Mouse (Mus musculus) hindlimb bud, embryonic 11.5 days (tissue): ENCODE measurements around the gene Ppbp.

Source experiments
- DNase-seq: peaks from one replicate; pipeline ENCODE4 v3.0.0-alpha.2; 2012; ENCODE audit warnings: low read depth, low spot score; ENCODE audit errors: extremely low spot score

Gene Ppbp

GRCm38 (mm10) chr5:90768218-90768617, at the start of gene Ppbp:
Gene Ppbp, plus strand, starts transcription at chr5:90768518.
- no peak for DNase-seq

- no peak for DNase-seq
Measured at GRCm38 (mm10) chr5:90722656-90723055, 45.7 kb upstream of the Ppbp start.

GRCm38 (mm10) chr5:90728254-90728653, 40.1 kb upstream of the Ppbp start:
- DNase-seq, result peak; percentile 33

- DNase-seq, result no peak
Measured at GRCm38 (mm10) chr5:90731480-90731879, 36.8 kb upstream of the Ppbp start.

GRCm38 (mm10) chr5:90742029-90742428, 26.3 kb upstream of the Ppbp start:
- no peak for DNase-seq

- no peak for DNase-seq
Measured at GRCm38 (mm10) chr5:90753934-90754333, 14.4 kb upstream of the Ppbp start.

GRCm38 (mm10) chr5:90758020-90758605, 10.2 kb upstream of the Ppbp start:
- DNase-seq, result no peak

- no peak for DNase-seq
Measured at GRCm38 (mm10) chr5:90759077-90760065, 8.9 kb upstream of the Ppbp start, which contains the start of gene Cxcl5. Gene Cxcl5, plus strand, starts transcription at chr5:90759360.

- no peak for DNase-seq
Measured at GRCm38 (mm10) chr5:90760303-90760702, 8.0 kb upstream of the Ppbp start.

- DNase-seq, result no peak
Measured at GRCm38 (mm10) chr5:90760844-90761243, 7.5 kb upstream of the Ppbp start.

GRCm38 (mm10) chr5:90761834-90762233, 6.5 kb upstream of the Ppbp start:
- no peak for DNase-seq

GRCm38 (mm10) chr5:90763912-90764665, 4.2 kb upstream of the Ppbp start:
- no peak for DNase-seq

- DNase-seq, result no peak
Measured at GRCm38 (mm10) chr5:90765821-90766606, 2.3 kb upstream of the Ppbp start.

GRCm38 (mm10) chr5:90771369-90771768, 3.1 kb downstream of the Ppbp start:
- DNase-seq, result no peak

GRCm38 (mm10) chr5:90771880-90772653, 3.7 kb downstream of the Ppbp start, which contains the start of gene Pf4:
Gene Pf4, plus strand, starts transcription at chr5:90772435.
- no peak for DNase-seq

GRCm38 (mm10) chr5:90775562-90775961, 7.2 kb downstream of the Ppbp start:
- no peak for DNase-seq

GRCm38 (mm10) chr5:90777621-90778020, 9.3 kb downstream of the Ppbp start:
- no peak for DNase-seq

- no peak for DNase-seq
Measured at GRCm38 (mm10) chr5:90778856-90779255, 10.5 kb downstream of the Ppbp start.

- DNase-seq, result no peak
Measured at GRCm38 (mm10) chr5:90783697-90784096, 15.4 kb downstream of the Ppbp start.
